Mouse (Mus musculus): ENCODE measurements around the gene Kcnip4. TPM values are rescaled to one million over a fixed set of nuclear protein-coding genes. Genes with fewer than 3 reads are reported as not detected.
A peak's percentile ranks its signal among the peaks of the same experiment; 100 is the strongest.

The Kcnip4 gene
- total RNA-seq, 2 experiments from 2014 or later = 55.1 to 56.0 TPM

DNA sequence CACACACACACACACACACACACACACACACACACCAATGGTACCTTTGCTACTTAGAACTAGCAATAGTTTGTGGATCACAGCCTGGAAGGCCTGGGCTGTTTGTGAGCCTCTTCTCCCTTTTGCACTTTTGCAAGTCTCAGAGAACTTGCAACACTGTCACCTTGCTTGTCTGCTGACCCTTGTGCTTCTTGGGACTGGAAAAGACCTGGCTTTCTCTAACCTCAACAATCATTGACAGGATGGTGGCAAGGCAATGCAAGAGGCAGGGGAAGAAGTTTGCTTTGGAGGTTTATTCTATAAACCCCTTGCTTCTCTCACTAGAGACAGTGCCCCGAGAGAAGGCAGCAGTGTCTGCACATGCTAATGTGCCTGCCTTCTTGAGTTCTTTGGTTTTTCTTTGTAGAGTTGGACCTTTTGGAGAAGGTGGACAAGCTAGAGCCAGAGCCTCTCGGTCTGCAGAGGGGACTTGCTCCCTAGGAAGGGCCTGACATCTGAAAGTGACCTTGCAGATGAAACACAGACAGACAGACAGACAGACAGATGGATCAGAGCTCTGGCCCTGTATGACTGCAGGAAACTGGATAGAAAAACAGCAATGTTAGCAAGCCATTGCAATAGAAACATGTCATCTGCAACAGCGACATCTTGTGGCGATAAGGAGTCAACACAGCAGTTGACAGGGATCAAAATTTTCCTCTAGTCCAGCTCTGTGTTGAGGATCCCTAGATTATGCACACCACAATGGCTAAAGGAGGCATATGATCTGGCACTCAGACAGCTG, 174.4 kb downstream of the Kcnip4 start:
- Histone ChIP-seq H3K4me3 (no peak overlapping the region), H3K27ac (peak overlapping the region; percentile 4; the same call in 1 of the 2 replicates)
- peak; percentile 45 to 53 for DNase-seq (ENCODE audit: extremely low spot score in 1 of 2, low spot score in 2 of 2)
- intact Hi-C loops (cut with DNase I) = loop anchor here (1.0 to 5.0 kb wide), 3 partner anchors 63 to 260 kb away; no protein-coding TSS in a partner anchor
- TF ChIP-seq CTCF (IDR thresholded peaks at IDR 0.05) = peak; percentile 91

DNA sequence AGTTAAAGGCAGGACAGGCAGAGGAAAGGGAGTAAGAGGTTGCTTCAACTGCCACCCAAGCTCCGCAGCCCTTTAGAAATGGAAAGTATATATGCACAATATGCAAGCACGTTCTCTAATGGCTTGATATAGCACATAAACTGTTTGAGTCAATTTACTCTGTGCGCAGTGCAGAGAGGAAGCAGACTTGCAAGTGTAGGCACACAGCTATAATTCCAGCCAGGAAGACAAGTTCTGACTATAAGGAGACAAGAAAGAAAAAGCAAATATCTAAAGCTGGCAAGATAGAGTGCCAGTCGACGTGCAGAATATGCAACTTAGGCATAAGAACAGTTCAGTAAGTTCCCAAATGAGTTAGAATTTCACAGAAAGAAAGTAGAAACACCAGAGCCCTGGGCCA, 175.2 kb downstream of the Kcnip4 start:
- peak overlapping the region; percentile 20; the same call in 1 of the 2 replicates for H3K27ac ChIP-seq
- DNase-seq (ENCODE audit: extremely low spot score in 1 of 2, low spot score in 2 of 2) = no peak
- TF ChIP-seq CTCF (IDR thresholded peaks at IDR 0.05) = no peak
- H3K4me3 ChIP-seq = no peak overlapping the region
- intact Hi-C loops (cut with DNase I) = loop anchor here (10.0 kb wide), 1 partner anchor 915 kb away; no protein-coding TSS in a partner anchor

DNA sequence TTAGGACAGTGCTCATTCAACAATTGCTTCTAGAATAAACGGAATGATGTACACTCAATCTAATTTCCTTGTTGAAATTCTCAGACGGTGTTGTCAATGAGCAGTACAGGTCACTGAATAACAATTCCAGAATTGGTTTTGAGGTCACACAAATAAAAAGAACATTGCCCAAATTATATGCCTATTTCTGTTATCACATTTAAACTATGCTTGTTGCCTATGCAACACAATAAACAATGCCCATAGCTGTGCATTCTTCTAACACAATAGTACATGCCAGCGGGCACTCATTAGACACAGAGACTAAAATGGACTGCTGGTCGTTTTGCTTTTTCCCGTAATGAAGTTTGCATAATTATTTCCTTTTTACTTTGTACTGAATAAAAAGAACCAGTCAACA, 176.2 kb downstream of the Kcnip4 start:
- TF ChIP-seq CTCF (IDR thresholded peaks at IDR 0.05) = no peak
- H3K4me3 ChIP-seq = no peak overlapping the region
- no peak for DNase-seq (ENCODE audit: extremely low spot score in 1 of 2, low spot score in 2 of 2)
- intact Hi-C loops (cut with DNase I) = loop anchor here (10.0 kb wide), 1 partner anchor 914 kb away; no protein-coding TSS in a partner anchor
- H3K27ac ChIP-seq = no peak overlapping the region

DNA sequence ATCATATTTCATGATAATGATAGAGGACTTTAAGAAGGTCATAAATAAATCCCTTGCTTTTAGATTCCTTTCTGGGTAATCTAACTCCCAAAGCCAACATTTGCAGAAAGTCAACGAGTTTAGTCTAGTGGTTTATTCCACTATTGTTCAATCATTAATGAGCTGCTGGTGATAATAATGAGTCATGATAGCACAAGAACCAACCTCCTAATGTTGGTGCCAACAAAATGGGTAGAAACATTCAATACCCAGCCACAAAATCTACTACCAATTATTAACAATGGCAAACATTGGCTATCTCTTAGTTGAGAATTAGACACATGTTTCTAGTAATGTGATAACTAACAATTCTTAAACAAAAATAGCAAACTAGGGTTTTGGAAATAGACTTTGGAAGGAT, 180.1 kb downstream of the Kcnip4 start:
- no peak for TF ChIP-seq CTCF (IDR thresholded peaks at IDR 0.05)
- no peak overlapping the region for H3K4me3 ChIP-seq
- intact Hi-C loops (cut with DNase I) = loop anchor here (10.0 kb wide), 1 partner anchor 910 kb away; no protein-coding TSS in a partner anchor
- no peak for DNase-seq (ENCODE audit: extremely low spot score in 1 of 2, low spot score in 2 of 2)
- H3K27ac ChIP-seq = no peak overlapping the region

DNA sequence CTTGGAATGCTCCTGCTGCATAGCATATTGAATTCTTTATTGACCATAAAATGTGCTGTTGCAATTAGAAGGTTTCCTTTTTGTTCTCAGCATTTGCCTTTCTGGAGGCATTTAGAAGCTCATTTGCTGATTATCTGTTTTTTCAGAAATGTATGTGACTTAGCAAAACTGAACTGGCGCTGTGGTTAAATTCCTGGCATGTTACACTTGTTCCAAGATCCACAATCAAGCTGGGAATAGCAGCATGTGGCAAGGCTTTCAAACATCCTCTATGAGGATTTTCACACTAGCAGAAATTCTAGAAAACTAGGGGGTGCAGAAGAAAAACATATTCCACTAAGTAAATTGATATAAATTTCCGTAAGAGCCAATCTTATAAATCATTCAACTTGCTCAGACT, 187.5 kb downstream of the Kcnip4 start:
- H3K27ac ChIP-seq = no peak overlapping the region
- no peak for TF ChIP-seq CTCF (IDR thresholded peaks at IDR 0.05)
- H3K4me3 ChIP-seq = no peak overlapping the region
- DNase-seq (ENCODE audit: extremely low spot score in 1 of 2, low spot score in 2 of 2) = no peak
- intact Hi-C loops (cut with DNase I) = no loop called here

DNA sequence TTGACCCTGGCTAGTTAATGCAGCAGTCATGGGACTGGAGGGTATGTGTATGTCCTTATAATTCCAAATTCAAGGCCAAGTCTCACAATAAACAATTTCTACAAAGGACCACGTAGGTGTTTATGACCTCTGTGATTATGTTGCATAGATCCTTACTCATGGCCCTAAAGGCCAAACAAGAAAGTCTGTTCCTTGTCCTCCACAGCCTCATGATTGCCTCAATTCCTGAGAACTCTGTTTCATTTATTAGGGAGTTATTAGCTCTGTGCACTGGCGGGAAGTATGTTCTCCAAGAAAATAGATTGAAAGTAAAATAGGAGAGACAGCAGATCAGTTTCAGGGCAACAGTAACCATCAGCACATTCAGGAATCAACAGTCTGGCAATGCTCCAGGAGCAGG, 191.6 kb downstream of the Kcnip4 start:
- no peak for DNase-seq (ENCODE audit: extremely low spot score in 1 of 2, low spot score in 2 of 2)
- Histone ChIP-seq H3K27ac (no peak overlapping the region), H3K4me3 (no peak overlapping the region)
- TF ChIP-seq CTCF (IDR thresholded peaks at IDR 0.05) = no peak
- intact Hi-C loops (cut with DNase I) = no loop called here

DNA sequence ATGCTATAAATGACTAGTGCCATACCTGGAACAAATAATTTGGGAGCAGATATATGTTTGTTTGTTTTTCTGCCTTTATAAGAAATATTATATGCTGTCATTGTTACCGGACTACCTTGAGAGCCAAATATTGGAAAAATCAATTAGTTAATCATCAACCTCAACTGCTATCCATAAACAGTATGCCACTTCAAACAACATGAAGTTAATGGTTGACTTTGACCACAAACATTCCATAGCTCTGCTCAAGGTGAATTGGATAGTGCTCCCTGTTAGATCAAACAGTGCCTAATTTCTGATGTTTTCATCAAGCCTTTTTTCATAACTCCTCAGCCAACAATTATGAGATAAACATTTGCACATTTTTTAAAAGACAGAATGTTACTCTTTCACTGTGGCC, 195.7 kb downstream of the Kcnip4 start:
- intact Hi-C loops (cut with DNase I) = no loop called here
- no peak for DNase-seq (ENCODE audit: extremely low spot score in 1 of 2, low spot score in 2 of 2)
- TF ChIP-seq CTCF (IDR thresholded peaks at IDR 0.05) = no peak
- Histone ChIP-seq H3K27ac (no peak overlapping the region), H3K4me3 (no peak overlapping the region)

DNA sequence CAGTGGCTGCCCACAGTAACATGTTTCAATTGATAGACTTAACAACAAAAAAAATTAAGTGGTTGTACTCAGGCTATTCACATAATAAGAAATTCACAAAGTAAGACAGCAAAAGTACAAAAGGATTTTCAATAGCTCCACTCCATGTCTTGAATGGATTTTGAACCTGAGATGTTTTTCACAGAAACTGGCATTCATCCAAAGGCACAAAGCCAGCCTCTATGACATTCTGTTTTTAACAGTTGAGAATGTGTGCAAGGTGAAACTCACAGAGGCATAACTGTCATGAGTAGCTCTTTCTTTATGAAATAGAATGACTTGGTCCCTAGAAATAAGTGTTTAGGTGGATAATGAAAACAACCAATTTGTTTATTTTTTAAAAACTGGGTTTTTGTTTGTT, 206.0 kb downstream of the Kcnip4 start:
- no peak for DNase-seq (ENCODE audit: extremely low spot score in 1 of 2, low spot score in 2 of 2)
- Histone ChIP-seq H3K27ac (no peak overlapping the region), H3K4me3 (no peak overlapping the region)
- intact Hi-C loops (cut with DNase I) = no loop called here
- no peak for TF ChIP-seq CTCF (IDR thresholded peaks at IDR 0.05)

DNA sequence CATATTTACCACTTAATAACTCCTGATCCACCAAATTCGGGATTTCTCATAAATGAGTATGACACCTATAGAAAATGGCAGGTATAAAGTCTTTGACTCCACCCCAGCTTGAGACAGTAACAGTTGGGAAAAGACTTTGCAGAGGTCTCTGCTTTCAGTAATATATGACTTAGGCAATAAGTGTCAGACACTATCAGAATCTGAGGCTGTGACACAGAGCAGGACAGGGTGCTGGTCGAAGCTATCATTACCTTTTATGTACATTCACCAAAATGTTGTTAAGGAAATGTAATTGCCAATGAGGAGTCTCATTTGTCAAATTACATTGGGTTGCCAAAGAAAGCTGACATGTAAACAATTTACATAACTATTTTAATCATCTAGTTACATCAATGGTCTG, 206.8 kb downstream of the Kcnip4 start:
- no peak overlapping the region for H3K4me3 ChIP-seq
- H3K27ac ChIP-seq = no peak overlapping the region
- DNase-seq (ENCODE audit: extremely low spot score in 1 of 2, low spot score in 2 of 2) = no peak
- TF ChIP-seq CTCF (IDR thresholded peaks at IDR 0.05) = no peak
- intact Hi-C loops (cut with DNase I) = no loop called here

DNA sequence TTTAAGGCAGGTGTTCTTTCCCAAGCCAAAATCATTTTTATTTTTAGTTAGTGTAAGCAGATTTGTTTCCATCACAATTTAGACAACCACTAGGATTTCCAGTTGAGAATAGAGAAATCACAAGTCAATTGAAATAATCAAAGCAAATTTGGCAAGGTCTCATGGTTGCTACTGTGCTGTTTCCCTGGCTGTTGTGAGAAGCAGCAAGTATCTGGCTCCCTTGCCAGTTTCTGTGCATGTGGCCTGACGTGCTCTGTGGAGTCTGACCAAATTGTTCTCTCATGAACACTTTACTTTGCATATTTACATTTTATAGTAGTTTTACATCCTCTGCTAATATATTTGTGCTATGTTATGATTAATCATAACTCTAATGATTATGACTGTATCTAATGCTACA, 217.9 kb downstream of the Kcnip4 start:
- TF ChIP-seq CTCF (IDR thresholded peaks at IDR 0.05) = no peak
- Histone ChIP-seq H3K27ac (no peak overlapping the region), H3K4me3 (no peak overlapping the region)
- intact Hi-C loops (cut with DNase I) = no loop called here
- DNase-seq (ENCODE audit: extremely low spot score in 1 of 2, low spot score in 2 of 2) = no peak

DNA sequence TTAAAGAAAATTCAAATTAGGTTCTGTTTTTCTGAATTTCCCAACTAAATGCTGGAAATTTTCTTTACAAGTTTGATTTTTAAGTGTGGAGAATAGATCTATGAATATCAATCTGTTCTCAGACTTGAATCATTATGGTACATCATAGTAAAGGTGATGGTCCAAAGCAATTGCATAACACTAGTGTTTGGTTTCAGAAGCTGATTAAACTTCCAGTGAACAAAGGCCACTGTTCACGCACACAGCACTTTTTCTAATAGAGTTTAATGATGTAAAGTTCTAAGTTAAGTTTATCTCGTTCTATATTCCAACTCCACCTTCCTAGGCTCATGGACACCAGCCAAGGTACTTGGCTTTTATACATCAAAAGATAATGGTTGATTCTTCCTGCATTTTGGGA, 219.4 kb downstream of the Kcnip4 start:
- H3K4me3 ChIP-seq = no peak overlapping the region

DNA sequence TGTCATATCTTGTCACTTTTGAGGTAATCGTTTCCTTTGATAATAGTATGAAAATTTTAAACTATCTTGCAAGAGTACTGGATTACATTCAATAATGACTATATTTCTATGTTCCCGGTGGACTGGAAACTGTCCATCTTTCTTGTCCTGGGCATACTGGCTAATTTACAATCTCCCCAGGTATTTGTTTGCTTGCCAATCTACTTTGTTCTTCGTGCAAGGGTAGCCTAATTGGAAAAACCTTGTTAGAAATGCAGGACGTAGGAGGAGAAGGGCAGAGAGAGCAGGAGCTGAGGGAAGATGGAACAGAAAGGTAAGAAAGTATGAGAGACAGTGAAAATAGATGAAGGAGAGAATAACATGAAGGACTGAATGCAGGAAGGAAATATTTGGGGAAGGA, 226.1 kb downstream of the Kcnip4 start:
- no peak for TF ChIP-seq CTCF (IDR thresholded peaks at IDR 0.05)
- Histone ChIP-seq H3K4me3 (no peak overlapping the region), H3K27ac (no peak overlapping the region)
- intact Hi-C loops (cut with DNase I) = no loop called here
- no peak for DNase-seq (ENCODE audit: extremely low spot score in 1 of 2, low spot score in 2 of 2)

More for the DNA sequence above, 219.4 kb downstream of the Kcnip4 start:
- TF ChIP-seq CTCF (IDR thresholded peaks at IDR 0.05) = no peak
- no peak for DNase-seq (ENCODE audit: extremely low spot score in 1 of 2, low spot score in 2 of 2)
- intact Hi-C loops (cut with DNase I) = no loop called here
- H3K27ac ChIP-seq = no peak overlapping the region

DNA sequence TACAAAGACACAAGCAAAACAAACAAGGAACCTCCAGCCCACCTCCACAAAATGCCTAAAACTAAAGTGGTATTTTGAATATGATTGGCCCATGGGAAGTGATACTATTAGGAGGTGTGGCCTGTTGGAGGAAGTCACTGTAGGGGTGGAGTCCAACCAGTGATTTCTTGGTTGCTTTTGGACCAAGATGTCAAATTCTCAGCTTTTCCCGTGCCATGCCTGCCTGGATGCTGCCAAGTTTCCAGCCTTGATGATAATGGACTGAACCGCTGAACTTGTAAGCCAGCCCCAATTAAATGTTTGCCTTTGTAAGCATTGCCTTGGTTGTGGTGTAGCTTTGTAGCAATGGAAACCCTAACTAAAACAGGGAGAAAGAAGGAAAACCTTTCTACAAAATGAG, 232.3 kb downstream of the Kcnip4 start:
- no peak overlapping the region for H3K4me3 ChIP-seq
- no peak overlapping the region for H3K27ac ChIP-seq
- TF ChIP-seq CTCF (IDR thresholded peaks at IDR 0.05) = no peak
- no peak for DNase-seq (ENCODE audit: extremely low spot score in 1 of 2, low spot score in 2 of 2)
- intact Hi-C loops (cut with DNase I) = no loop called here
